Mouse (Mus musculus) layer of hippocampus, postnatal 25 days (tissue): ENCODE measurements at regions not wholly inside any gene's neighbourhood (a gene's known extent, or its start where the extent isn't known, plus 50 kb on each side); places are given as distances from the start of the nearest gene placed in this dataset.
A peak's percentile ranks its signal among the peaks of the same experiment; 100 is the strongest.

Experiments used
- DNase-seq, 2 experiments: peaks; one replicate each; pipeline ENCODE4 v3.0.0; 2022; ENCODE audit warnings: mixed read lengths in 2 of 2, low spot score in 1 of 2; ENCODE audit errors: extremely low spot score in 1 of 2

GRCm38 (mm10) chr9:49961329-49961728 is 162.6 kb upstream of the Ncam1 start:
- no peak for DNase-seq

- no peak for DNase-seq
These were observed 161.3 kb upstream of the Ncam1 start for GRCm38 (mm10) chr9:49959987-49960386.

GRCm38 (mm10) chr9:49958890-49959289 is 160.2 kb upstream of the Ncam1 start:
- no peak for DNase-seq

DNA sequence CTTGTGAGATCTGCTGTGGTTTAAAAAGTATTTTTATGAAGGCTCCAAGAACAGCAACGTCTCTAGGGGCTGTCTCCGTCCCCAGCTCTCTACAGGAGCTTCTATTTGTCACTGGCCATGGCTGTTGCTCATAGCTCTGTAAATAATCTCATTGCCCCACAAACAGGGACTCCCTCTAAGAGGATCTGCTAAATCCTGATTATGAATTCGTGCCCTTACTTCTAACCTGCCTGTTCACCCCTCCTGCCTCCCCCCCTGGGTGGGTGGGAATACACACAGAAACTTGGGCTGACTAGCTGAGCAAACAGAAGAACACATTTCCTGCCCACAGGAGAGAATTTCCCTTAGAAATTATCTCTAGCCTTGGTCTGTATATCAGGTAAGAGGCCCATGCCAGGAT is 155.9 kb upstream of the Ncam1 start:
- DNase-seq = no peak

DNA sequence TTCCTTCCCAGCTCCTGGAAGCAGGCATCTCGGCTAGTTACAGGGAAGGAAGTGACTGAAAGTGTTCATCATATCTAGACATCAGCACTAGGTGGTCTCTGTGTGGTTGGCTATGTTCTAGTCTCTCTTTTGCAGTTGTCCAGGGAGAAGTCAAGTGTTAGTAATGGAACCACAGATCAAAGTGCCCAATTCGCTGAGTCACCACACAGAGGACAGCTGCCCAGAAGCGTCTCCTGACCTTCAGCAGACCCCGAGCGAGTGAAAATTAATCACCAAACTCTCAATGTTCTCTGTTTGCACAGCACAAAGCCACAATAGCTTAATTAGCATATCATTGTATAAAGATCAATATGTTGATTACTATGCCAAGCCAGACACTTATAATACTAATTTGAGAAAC is 151.6 kb upstream of the Ncam1 start:
- DNase-seq = no peak

DNA sequence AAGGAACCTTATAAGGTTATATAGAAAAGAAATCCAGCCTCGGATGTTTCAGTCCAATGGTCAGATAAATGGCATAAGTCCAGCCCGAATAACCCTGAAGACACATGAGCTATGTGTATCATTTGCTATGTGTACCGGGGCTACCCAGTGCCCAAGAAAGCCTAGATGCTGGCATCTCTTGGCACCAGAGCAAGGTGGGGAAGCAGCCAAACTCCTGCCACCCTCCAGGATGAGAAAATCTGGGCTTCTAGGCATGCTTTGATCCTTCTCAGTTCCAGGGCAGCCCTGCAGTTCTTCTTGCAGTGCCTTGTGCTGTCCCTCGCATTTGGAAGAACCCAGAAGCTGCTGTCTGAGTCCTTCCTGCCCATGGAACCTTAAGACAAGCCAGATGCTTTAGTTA is 149.8 kb upstream of the Ncam1 start:
- no peak for DNase-seq

DNA sequence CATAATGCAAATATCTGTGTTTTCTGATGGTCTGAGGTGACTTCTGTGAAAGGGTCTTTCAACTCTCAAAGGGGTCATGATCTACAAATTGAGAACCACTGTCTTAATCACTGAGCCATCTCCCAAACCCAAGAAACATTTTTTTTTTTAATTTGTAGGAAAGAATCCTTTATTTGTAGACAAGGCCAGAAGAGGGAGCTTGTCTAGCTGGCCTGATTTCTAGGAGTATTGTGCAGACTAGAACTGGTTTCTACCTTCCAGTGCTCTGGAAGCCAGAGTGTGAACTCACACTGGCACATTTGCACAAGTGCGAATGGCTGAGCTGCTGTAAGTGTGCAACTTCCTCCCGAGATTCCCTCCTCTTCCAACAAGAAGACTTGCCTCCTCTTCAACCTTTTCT is 148.1 kb upstream of the Ncam1 start:
- DNase-seq = no peak

DNA sequence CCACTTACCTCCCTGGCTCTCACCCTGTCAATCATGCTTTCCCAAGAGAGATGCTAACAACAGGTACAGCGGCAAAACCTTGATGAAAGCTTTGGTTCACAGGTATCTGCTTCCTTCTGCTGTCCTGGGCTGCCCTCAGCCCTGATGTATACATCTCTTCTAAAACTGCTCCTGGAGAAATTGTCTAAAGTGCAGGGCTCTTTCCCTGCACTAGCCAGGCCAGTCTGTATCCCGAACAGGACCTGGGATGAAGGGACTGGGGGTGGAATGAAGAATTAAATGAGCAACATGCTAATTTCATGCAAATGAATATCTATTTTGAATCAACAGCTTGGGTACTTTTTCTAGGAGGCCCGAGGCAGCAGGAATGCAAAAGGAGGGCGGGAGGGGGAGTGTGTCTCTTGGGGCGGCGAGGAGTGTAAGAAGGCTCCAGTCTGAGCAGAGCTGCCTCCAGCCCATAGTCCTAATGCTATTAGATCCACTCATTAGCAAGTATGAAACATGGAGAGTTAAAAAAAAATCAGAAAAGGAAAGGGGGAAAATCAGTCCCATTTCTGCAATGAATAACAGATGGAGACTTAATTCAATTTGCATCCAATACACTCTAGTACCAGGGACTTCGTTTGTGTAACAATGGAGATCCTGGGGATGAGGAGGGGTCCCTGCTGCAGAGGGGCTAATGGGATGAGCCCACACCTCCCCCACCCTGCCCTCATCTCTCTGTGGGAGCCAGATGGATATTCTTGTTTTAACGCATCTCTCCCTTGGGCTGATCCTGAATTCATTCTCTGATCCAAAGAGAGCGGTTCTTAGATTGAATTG is 137.0 kb upstream of the Ncam1 start:
- DNase-seq = no peak

DNA sequence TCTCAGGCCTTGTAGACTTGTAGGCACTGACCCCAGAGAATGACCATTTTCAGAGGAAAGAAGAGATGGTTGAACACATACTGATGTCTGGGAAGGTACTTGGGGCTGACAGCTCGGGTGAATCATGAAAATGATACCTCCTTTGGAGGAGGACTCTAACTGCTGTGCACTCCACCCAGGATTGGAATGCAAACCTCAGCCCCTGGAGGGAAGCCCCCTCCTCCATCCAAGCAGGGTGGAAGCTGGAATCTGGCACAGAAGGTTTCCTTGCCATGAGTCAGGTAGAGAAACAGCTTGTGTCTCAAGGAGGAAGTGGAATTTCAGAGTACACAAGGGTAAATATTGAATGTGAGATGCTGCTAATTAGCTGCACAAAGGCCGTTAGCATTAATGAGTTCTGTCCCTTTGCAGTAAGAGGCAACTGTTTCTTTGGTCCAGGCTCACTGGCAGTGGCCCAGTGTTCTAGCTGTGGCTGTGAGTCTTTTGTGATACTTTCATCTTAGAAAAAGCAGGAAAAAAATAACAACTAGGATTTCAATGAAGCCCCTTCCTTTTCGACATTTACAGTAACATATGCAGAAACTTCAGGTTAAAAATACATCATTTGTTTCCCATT is 129.4 kb upstream of the Ncam1 start:
- DNase-seq = no peak

GRCm38 (mm10) chr9:49927281-49927680 is 128.6 kb upstream of the Ncam1 start:
- no peak for DNase-seq

GRCm38 (mm10) chr9:49925796-49926195 is 127.1 kb upstream of the Ncam1 start:
- DNase-seq = no peak

DNA sequence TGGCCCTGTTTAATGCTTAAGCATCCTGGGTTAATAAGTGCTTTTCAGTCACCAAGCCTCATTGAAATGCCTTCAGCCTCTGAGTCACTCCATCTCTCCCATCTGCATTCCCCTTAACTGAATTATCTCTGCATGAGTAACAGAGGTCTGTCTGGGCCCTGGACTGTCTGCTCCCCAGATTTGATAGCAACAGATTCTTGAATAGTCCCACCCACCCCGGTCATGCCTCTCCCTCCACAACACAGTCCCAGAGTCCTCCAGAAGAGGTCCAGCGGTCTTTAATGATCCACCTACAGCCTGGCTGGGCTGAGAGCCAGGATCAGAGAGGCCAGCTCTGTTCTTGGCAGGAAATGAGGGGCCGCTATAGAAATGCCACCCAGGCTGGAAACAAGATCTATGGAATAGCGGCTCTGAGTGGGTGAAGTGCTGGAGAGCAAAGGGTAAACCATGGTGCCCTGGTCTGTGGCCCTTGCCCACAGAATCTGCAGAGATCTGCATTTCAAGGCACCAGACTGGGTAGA is 125.3 kb upstream of the Ncam1 start:
- DNase-seq = no peak

DNA sequence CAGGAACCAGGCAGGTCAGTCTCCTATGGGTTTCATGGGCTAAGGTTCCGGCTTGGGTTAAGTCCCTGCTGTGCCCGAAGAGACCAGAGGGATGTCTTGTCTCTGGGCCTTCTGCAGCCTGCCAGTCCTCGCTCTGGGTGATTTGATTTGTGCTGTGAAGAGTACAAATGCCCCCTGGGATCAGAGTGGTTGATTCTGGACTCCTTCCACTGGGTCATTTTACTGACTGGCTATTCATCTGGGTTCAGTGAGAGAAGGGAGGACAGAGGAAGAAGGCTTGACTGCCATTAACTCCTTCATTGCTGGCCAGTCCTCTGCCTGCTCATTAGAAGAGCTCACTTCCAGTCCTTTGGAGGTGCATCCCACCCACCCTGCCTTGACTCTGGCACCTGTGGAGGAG is 124.0 kb upstream of the Ncam1 start:
- no peak for DNase-seq

GRCm38 (mm10) chr9:49922162-49922561 is 123.4 kb upstream of the Ncam1 start:
- no peak for DNase-seq

DNA sequence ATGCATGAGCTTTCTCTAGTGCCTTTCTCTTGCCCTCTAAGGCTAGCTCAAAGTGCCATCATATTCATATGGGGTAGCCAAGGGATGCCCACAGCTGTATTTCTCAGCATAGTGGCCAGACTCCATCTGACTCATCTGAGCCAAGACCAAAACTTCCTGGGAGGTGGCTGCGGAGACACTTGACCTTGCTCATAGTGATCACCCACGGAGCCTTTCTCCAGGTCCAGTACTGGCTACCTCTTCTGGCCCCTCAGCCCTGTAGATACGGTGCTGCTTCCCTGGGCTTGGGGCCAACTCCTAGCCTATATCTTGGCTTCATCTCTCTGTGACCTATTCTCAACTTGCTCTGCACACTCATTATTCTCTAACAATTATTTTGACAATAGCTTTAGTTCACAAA is 122.6 kb upstream of the Ncam1 start:
- no peak for DNase-seq

DNA sequence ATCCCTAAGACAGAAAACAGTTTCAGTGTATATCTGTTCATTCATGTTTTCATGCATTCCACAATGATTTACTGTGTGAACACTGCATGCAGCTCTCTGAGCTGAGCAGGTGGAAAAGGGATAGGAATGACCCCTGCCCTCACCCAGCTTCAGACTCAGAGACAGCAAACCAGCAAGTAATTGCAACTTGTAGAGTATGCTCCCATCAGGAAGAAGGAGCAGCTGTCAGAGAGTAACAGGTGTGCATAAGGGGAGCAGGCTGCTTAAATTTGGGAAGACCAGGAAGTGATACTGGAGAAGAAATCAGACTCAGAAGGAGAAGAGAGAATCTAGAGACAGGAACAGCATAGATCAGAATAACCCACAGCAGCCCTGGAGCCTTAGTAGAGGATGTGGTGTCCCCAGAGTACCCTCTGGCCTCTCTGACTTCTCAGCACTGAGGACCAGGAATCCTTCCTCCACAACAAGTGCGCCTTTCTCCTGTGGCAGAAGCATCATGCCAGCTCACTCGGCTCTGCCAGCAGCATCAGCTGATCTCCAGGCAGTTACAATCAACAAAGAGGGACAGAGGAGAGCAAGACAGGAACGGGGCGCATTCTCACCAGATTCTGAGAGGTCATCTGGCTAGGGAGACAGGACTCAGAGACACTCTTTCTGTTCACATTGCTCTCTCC is 116.5 kb upstream of the Ncam1 start:
- peak in 1 of 2 experiments; percentile 17 for DNase-seq

GRCm38 (mm10) chr9:49913677-49914076 is 115.0 kb upstream of the Ncam1 start:
- DNase-seq = no peak

GRCm38 (mm10) chr9:49912306-49912705 is 113.6 kb upstream of the Ncam1 start:
- DNase-seq = no peak

GRCm38 (mm10) chr9:49906306-49906705 is 107.6 kb upstream of the Ncam1 start:
- DNase-seq = no peak

- no peak for DNase-seq
These were observed 107.0 kb upstream of the Ncam1 start for GRCm38 (mm10) chr9:49905703-49906102.

- DNase-seq = no peak
These were observed 100.2 kb upstream of the Ncam1 start for GRCm38 (mm10) chr9:49898947-49899346.
